Mouse (Mus musculus): Measurements from ENCODE around the gene Pla2g3.

Gene Pla2g3

DNA sequence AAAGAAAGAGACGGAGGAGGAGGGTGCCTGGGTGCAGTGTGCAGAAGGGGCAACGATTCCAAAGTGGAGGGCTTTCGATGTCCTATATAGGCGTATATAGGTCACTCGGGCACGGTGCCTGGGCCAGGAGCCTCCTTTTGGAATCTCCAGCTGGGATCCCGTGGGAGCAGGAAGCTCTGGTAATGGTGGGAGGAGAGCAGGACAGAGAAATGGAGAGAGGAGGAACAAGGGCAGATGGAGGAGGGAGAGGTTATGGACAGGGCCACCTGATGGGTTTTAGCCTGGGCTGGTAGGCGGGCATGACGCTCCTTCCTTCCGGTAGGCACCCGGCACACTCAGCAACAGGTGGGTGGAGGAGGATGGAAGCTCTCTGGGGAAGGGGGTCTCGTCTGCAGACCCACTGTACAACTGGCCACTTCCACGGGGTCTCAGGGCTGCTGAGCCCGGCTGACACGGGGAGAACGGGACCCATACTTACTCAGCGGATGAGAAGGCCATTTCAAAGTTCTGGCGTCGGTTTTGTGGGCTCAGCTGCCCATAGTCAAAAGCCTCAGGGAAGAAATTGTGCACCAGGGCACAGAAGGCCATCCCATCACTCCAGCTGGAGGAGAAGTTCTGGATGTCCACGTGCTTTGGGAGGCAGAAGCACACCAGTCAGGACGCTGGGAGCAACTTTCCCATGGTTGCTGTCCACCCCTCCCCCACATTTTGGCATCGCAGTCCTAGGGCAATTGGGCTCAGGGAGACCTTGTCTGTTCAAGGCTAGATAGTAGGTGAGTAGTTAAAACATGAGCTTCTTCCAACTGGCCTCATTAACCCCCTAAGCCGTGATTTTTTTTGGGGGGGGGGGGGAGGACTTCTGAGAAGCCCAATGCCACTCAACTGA, 33.5 kb downstream of the Pla2g3 start:
- DNase-seq = no peak

DNA sequence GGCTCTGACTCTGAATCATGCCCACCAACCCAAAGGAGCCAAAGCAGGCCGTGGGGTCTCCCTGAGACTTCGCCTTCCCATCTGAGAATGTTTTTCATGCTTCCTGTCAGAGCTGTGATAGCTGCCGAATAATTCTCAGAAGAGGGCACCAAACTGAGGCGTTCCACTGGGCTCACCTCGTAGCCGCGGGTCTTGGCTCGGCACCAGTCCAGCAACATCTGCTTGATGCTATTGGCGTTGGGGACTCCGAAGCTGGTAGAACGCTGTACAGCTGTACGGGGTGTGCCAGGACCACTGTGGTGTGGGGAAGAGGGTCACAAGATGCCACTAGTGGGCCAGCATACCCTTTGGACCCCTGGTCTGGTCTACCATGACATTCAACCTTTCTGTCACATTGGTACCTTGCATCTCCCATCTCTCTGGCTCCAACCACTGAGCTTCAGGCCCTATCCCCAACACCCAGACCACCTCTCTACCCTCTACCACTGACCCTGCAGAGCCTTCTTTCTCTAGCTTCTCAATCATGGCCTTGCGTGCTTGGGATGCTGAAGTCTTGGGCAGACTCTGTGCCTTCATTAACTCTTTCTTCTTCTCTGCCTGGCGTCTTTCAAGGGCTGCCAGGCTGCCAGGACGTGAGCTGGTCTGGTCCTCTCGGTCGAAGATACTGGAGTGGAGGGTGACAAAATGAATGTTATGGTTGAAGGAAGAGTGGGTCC, 34.4 kb downstream of the Pla2g3 start:
- DNase-seq = no peak

DNA sequence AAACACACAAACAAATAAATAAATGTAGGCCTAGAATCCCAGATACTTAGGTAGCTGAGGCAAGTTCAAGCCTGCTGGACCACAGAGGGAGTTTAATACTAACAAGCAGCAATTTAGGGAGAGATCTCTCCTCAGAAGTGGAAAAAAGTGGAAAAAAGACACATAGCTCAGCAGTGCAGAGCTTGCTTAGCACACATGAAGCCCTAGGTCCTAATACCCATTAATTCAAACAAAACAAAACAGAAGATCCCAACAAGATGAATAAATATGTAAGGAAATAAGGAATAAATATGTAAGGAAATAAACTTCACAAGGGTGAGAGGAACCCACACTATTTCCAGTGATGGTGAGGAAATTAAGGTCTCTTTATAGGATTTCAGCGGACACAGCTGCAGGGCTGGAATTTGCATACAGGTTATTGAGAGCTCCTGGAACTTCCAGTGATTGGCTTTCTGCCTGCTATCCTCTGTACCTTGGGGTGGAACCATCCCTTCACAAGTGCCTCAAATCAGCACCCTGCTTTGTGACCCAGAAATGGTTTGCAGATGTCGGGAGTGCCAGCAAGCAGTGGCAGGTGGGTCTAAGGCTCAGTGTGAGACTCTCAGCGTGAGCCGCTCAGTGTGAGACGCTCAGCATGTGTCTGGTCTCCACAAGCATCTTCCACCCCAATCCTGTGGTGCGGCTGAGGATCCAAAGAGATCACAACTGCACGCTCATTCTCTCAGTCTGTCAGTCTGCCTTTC, 35.9 kb downstream of the Pla2g3 start:
- DNase-seq = no peak

DNA sequence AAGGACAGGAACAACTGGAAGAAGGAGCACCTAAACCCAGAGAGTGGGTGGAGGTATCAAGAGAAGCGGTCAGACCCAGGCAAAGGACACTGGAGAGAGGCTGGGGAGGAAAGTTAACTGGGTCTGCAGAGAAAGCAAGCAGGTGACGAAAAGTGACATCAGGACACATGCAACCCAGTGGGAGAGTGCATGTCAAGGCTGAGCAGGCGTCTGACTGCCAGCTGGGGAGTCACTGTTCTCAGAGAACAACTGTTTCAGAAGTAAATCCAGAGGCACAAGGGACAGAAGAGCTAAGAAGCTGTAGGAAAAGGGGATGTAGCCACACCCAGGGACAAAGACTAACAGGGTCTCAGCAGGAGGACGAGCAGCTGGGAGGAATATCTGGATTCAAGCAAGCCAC, 37.5 kb downstream of the Pla2g3 start:
- DNase-seq = no peak

DNA sequence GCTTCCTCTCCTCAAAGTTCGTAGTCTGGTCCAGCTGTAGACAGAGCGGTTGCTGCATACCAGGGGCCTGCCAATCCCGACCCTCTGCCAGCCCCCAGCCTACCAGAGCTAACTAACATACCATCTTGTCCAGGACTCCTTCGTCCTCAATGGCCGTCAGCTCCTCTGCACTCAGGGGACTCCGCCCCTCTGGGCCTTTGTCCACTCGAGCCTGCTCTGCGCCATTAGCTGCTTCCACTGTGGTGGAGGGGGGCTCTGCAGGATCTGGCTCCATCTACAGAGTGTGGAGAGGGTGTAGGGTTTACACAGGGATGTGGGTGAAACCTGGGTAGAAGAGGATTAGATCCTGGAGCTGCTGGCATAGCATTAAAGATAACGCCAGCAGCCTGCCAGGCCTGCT, 38.1 kb downstream of the Pla2g3 start:
- DNase-seq = no peak

DNA sequence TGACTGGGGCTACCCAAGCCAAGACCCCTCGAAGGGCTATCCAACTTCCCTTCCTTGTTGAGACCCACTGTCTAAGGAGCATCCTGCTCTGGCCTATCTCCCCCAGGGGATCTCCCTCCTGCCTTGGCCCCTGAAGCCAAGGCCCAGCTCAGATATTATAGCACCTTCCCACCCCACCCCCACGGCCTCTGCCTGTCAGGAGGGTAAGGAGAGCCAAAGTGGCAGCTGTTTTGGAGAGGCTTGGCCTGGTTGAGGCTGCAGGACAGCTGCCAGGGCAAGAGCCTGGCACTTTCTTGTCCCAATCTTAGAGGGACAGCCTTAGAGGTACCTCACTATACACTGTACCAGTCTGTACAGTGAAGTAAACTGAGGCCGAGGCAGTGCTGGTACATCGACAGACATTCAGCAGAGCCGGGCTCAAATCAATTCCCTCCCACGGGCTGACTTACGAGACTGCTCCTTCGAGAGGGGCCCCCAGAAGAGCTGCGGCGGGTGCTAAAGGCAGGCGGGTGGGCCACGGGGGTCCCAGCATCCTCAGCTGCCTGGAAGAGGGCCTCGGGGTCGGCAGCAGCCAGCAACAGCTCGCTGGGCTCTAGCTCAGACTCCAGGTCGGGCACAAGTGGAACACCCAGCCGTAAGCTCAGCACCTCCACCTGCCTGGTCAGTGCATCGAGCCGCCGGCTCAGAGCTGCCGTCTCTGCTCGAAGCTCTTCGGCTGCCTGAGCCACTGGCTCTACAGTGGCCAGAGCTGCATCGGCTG, 39.1 kb downstream of the Pla2g3 start:
- no peak for DNase-seq

DNA sequence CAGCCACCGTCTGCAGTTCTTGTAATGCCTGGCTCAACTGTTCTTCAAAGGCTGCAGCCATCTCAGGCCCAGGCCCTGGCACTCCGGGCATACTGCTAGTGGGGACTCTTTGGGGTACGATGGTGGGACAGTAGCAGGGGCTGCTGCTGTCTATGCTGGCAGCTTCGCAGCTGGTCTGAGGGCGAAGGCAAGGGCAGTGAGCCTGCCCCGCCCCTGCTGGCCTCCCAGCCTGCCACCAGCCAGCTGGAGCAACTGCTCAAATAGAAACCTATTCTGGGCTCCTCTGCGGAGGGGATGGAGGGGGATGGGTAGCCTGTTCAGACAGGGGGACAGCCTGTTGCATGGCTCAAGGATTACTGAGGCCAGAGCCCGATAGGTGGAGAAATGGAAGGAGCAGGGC, 39.7 kb downstream of the Pla2g3 start:
- no peak for DNase-seq

DNA sequence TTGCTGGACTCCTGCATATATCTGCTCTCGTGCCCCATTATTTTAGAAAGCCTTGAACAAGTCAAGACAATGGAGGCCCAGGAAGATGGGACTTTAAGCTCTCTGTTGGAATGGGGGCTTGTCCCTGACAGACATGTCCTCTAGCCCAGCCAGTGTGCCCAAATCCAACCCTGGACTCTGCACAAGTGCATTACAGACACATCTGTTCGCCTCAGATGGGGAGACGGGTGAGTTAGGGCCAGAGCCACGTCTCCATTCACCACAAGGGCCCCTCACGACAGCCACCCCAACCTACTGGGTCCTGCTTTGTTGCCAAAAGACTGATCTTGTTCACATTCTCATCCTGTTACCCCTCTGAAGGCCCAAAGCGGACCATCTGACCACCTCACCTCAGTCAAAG, 40.1 kb downstream of the Pla2g3 start:
- DNase-seq = no peak

DNA sequence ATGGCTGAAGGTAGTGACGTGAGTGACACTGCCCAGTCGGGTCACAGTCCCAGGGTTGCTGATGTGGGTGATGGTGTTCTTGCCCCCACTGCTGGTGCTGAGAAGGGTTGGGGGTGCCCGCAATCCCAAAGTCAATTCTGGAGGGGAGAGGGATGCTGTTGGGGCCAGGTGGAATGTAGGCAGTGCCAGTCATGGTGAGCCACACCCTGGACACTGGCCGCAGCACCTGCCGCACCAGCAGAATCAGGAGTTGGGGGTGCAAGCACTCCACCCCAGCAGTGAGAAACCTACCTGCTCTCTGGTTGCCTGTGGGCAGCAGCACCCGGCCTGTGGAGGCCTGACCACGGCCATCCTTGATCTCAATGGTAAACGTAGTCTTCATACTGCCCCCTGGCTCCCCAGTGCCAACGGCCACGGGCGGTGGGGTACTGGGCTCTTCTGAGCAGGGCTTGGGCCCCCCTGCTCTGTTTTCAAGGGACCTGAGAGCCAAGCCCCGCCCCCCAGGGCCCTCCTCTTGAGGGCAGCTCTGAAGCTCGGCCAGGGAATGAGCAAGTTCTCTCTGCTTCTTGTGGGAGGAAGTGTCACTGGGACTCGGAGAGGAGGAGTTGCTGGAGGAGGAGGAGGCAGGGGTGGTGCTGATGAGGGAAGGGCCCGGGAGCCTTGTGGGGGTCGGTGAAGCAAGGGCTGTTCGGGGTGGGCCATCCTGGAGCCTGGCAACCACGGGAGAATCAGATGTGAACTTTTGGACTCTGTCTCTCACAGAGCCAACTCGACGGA, 41.6 kb downstream of the Pla2g3 start:
- no peak for DNase-seq

DNA sequence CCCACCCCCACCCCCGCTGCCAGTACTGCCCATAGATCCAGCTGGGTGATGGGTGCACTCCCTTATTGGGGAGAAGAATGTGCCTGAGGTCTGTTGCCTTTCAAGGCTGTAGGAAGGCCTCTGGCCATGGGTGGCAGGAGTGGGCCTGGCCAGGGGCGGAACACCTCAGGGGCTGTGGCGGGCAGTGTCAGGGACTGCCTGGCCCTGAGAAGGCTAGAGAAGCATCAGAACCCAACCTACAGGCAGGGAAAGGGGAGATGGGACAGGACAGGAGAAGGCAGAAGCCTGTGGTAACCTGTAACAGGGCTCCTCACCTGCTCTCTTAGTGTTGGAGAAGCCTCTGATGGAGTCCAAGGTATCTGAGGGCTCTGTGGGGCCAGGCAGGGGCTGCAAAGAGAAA, 42.6 kb downstream of the Pla2g3 start:
- DNase-seq = no peak

DNA sequence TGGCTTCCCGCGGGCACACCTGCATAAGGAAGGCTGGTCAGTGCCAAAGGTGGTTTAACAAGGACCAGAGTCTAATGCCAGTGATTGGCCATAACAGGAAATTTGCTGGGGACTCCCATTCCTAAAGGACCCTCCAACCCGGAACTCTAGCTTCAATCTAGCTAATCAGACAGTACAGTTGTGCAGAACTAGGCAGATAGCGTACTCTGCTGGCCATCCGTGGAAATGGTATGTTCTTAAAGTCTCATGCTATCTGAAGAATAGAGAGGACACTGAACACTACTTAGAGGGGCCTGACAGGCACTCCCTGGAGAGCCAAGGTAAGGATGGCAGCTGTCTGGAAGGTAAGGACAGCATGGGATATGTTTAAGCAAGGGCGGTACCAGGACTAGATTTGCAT, 43.5 kb downstream of the Pla2g3 start:
- DNase-seq = no peak

DNA sequence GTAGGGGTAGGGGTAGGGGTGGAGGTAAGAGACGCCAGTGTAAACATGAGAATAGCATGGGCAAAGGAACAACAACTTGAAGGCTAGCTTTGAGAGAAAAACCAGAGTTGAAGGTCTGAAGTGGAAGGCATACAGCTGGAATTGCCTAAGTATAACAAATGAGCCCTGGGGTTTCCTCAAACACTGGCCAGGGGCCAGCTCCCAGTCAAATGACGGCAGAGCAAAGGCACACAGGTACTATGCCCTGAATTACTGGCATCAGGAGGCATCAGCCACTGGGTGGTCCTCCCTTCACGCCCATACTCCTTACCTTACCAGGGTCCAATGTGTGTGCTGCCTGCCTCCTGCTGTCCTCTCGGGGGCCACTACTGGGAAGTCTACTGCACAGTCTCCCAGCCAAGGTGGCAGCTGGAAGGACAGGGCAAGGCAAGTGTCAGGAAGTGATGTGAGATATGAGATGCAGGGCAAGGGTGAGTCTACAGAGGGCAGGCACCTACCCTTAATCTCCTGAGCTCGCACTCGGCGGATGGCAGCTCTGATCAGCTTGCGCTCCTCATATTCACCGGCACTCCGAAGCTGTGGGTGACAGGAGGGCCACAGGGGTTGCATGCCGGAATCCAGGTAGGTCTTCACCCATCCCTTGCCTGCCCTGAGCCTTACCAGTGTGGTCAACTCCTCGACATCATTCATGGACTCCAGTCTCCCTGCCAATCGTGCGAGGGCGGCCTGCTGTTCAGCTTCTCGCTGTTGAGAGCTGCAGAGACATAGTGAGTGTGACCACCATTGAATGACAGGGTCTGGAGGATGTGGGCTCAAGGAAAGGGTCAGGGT, 44.2 kb downstream of the Pla2g3 start:
- DNase-seq = no peak

DNA sequence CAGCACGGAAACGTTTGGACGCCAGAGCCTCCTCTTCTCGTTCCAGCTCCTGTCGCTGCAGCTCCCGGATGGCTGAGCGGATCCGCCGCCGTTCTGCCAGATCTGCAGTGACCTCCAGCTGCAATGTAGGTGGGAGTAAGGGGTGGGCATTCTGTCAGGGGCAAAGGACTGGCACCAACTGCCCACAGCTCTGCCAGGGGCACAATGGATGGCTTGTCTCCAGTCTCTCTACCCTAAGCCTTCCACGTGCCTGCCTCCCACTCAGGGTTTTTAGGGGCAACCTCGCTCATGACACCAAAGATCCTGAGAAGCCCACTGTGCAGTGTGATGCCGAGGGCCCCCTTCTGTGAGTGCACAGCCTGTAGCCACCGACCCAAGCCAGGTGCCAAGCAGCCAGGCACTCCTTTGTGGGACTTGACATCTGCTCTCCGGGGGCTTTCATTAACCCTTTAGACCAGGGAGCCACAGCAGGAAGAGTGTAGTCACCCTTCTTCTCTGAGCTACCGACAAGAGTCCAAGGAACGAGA, 45.4 kb downstream of the Pla2g3 start:
- no peak for DNase-seq

DNA sequence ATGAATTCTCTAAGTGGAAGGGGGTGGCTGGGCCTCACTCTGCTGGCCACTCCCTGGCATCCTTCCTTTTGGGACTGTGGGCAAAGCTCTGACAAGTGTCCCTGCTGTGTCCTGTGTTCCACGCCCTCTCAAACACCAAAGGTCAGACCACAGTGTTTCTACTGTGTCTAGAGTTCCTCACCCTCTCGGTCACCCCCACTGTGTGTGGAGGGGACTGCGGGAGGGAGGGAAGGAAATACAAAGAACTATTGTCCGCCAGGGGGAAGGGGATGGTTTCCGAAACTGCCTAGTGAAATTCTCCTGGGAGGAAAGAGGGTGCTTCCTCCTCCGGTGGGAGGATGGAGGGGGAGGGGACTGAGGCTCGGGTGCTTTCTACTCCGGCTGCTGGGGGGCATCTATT, 46.9 kb downstream of the Pla2g3 start:
- DNase-seq = no peak

DNA sequence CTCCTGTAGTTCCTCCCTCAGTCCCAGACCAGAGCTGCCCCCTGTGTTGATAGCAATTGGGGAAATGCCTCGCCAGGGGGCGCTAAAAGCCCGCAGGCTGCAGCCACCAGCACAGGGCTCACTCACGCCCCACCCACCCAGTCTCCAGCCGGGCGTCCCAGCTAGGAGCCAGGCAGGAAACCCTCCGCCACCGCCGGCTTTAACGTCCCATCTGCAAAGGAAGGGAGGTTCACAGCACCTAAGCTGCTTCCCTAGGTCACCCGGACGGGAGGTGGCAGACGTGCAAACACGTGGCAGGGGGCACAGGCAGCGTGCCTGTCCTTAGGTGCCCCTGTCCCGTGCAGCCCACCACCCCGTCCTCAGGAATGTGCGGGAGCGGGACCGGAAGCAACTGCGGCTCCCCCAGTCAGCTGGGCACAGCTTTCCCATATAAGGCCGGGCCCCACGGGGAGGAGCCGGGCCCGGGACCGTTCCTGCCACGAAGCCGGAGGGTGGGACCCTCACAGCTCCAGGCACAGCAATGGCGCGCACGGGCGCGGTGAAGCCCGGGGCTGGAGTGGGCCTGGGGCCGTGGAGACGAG, 47.4 kb downstream of the Pla2g3 start:
- peak; percentile 99 for DNase-seq

DNA sequence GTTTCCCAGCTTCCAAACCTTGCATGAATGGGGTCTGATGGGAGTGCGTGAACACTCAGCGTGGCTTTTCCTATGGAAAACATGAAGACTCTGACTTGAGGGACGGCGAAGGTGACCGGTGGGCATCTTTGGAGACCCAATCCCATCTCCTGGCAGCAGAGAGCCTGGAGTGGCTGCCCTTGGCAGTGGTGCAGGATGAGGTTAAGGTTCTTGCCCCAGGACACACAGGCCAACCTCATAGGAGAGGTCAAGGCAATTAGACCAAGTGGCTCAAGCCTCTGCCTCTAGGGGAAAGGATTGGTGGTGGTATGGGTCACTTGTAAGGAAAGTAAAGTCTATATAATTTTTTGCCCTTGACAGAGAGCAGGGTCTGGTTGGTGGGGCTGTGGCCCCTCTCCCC, 48.0 kb downstream of the Pla2g3 start:
- no peak for DNase-seq

DNA sequence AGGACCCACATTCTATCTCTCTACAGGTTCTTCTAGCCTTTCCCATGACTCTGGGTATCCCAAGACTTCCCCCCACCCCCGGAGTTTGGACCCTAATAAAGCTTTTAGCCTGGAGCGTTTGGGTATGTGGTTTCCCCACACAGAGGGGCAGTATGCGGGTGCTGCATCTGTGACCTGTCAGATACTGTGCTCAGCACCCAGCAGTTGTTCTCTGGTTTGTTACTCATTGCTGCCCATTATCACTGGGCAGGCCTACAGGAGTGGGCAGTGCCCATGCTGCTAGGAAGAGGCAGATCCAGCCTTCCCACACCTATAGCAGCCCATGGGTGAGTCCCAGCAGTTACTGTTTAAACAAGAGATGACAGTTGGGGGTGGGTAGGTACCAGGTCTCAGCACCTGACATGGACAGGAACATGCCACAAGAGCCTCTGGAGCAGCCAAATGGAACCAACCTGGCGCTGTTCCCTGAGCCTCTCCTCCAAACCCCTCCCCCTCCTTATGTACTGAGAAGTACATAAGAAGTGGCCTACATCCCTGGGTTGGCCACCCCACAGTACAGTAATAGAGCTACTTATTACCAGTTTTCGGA, 48.8 kb downstream of the Pla2g3 start:
- DNase-seq = no peak

DNA sequence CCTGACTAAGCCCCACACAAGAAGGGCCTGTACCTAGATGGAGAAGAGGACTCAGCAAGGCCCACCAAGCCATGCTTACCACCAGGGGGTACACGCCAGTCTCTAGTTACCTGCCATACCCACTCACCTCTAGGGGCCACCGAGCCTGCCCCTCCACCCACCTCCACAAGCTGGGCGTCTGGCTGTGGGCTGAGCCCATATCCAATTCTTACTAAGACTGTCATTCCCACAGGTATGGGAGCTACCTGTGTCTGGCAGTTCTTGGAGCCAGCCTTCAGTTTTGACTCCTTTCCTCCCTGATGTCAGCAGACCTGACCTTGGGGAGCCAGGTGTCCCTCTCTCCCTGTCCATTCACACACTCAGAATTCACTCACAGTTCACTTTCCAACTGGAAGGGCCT, 49.6 kb downstream of the Pla2g3 start:
- no peak for DNase-seq

DNA sequence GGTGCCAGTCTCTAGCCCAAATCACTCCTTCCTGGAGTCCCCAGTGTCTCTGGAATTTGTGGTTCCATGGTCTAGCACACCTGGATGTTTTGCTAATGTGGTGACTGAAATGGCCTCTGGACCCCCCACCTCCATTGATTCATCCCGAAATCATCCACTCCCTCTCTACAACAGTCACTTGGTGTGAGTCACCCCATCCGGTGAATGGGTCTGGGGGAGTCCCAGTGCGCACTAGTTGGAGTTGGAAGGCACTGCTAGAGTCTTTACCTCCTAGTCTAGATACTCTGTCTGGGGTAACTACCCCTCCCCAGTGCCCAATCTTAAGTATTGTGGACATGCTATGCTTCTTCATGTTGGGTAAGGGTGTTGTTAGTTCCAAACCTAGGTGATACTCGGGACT, 50.3 kb downstream of the Pla2g3 start:
- no peak for DNase-seq

All from thymus, postnatal 4 days (tissue).